Mouse (Mus musculus): ENCODE measurements around the gene Vmn2r55.
"Not testable (repeated sequence)": the region's sequence is repeated elsewhere in the genome, so short reads cannot be mapped to it uniquely, and the experiment has no call there.

The Vmn2r55 gene

GRCm38 (mm10) chr7:12684903-12685302 is at the start of gene Vmn2r55:
TSS of gene Vmn2r55 (minus strand) at chr7:12685003.
- DNase-seq (ENCODE audit: low spot score in 2 of 2): not testable (repeated sequence)

GRCm38 (mm10) chr7:12640219-12640618 is 44.6 kb downstream of the Vmn2r55 start, which contains the start of gene Vmn2r54:
TSS of gene Vmn2r54 (minus strand) at chr7:12640319.
- DNase-seq (ENCODE audit: low spot score in 2 of 2): not testable (repeated sequence)

GRCm38 (mm10) chr7:12608688-12609087 is 76.1 kb downstream of the Vmn2r55 start, which contains the start of gene Vmn2r53:
TSS of gene Vmn2r53 (minus strand) at chr7:12608788.
- no peak for DNase-seq (ENCODE audit: low spot score in 2 of 2)
